Mouse (Mus musculus) hindbrain, embryonic 14.5 days (tissue): Measurements from ENCODE around the gene Cox7a2l. TPM values are rescaled to one million over a fixed set of nuclear protein-coding genes. Genes with fewer than 3 reads are reported as not detected.

Experiments used
- ATAC-seq: fragments of 200-750 bp; cut with Nextera tagmentation; 2 replicates; pipeline ENCODE4 v1.8.0; 2017; ENCODE audit warnings: moderate number of reproducible peaks, mild to moderate bottlenecking, moderate TSS enrichment, moderate library complexity; ENCODE audit not compliant: low FRiP score
- DNase-seq: peaks from one replicate; pipeline ENCODE4 v3.0.0-alpha.2; 2015; ENCODE audit warnings: low spot score
- H3K27ac ChIP-seq: fragments of 300-500 bp; sonication (generic); 2 replicates; pipeline ENCODE4 v1.5.1; 2014; ENCODE audit warnings: mild to moderate bottlenecking, moderate library complexity
- H3K27me3 ChIP-seq: fragments of 300-500 bp; sonication (generic); 2 replicates; pipeline ENCODE4 v1.6.1; 2014; ENCODE audit warnings: mild to moderate bottlenecking, low read length, mixed read lengths; ENCODE audit not compliant: control insufficient read depth, insufficient read depth
- H3K36me3 ChIP-seq: fragments of 300-500 bp; sonication (generic); replicated peaks from 2 replicates; pipeline ENCODE4 v1.6.1; 2014; ENCODE audit not compliant: control insufficient read depth, insufficient read depth
- H3K4me1 ChIP-seq: fragments of 300-500 bp; sonication (generic); replicated peaks from 2 replicates; pipeline ENCODE4 v1.6.1; 2014; ENCODE audit warnings: antibody characterized with exemption, low read length, mixed read lengths; ENCODE audit not compliant: control insufficient read depth, insufficient read depth
- H3K4me2 ChIP-seq: fragments of 300-500 bp; sonication (generic); replicated peaks from 2 replicates; pipeline ENCODE4 v1.6.1; 2014; ENCODE audit warnings: mild to moderate bottlenecking, moderate library complexity
- H3K4me3 ChIP-seq: fragments of 300-500 bp; sonication (generic); replicated peaks from 2 replicates; pipeline ENCODE4 v1.5.1; 2014; ENCODE audit warnings: mild to moderate bottlenecking, low read length
- H3K9ac ChIP-seq: fragments of 300-500 bp; sonication (generic); 2 replicates; pipeline ENCODE4 v1.6.1; 2014
- H3K9me3 ChIP-seq: fragments of 300-500 bp; sonication (generic); 2 replicates; pipeline ENCODE4 v1.6.1; 2016; ENCODE audit warnings: low read length; ENCODE audit not compliant: control insufficient read depth
- WGBS: fragments of 180-500 bp; shearing (Covaris S2); extraction: QIAGEN DNeasy Blood & Tissue Kit; methylation state at CpG from one replicate; pipeline ENCODE4 v1.1.7; 2014; 5-methylcytosine and 5-hydroxymethylcytosine counted together
- polyA plus RNA-seq: library from polyadenylated mRNA; unstranded; fragments of >200 nt; fragmentation: Nextera tagmentation; extraction: Ambion mirVana; gene quantifications from 2 replicates; pipeline ENCODE4 v1.2.1, GENCODE M21; 2014

Cox7a2l gene
- 204 and 206 TPM in 2 replicates for polyA plus RNA-seq

DNA sequence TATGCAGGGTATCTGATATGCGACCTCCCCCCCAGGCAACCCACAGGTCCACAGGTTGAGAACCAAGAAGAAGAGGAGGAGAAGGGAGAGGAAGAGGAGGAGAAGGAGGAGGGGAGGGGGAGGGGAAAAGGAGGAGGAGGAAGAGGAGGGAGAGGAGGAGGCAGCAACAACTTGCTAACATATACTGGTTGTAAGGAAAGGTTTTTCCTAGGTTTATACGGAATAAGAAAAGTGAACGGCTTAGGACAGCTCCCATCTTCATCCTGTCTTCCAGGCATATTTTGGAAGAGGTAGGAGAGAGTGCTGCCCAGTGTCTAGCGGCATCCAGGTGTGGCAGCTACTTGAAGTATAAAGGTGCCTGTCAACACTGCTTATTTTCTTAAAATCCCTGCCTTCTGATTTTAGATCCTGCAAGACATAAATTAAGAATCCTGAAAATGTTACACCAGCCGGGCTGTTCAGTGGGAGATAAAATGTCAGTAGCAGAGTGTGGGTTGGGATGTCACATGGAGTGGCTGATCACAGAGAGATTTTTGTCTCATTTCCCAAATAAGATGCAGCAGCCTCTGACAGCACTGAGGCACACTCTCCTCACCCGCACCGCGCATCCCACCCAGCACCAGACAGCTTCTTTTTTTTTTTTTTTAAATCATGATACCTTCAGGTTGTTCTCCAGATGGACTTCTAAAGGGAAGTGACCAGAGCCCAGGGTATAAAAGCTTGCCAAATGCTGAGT lies at the start of gene Cox7a2l:
TSS of gene Cox7a2l (minus strand) at position 51 of the 736 bp plus-strand sequence.
- no peak within 1 kb of the TSS for H3K27ac ChIP-seq
- no peak within 1 kb of the TSS for H3K9ac ChIP-seq
- WGBS: 95% methylated on average over 8 of the region's 8 CpGs
- H3K27me3 ChIP-seq: no peaks in the 10 kb centered on the region
- H3K36me3 ChIP-seq: no peaks in the 10 kb centered on the region
- H3K4me1 ChIP-seq: peaks cover 12% of the 10 kb centered on the region; the same call in 1 of the 2 replicates
- no peaks in the 10 kb centered on the region for H3K9me3 ChIP-seq
- DNase-seq: no peak
- no peak for ATAC-seq
- H3K4me2 ChIP-seq: no peak within 1 kb of the TSS
- H3K4me3 ChIP-seq: no peak within 1 kb of the TSS

DNA sequence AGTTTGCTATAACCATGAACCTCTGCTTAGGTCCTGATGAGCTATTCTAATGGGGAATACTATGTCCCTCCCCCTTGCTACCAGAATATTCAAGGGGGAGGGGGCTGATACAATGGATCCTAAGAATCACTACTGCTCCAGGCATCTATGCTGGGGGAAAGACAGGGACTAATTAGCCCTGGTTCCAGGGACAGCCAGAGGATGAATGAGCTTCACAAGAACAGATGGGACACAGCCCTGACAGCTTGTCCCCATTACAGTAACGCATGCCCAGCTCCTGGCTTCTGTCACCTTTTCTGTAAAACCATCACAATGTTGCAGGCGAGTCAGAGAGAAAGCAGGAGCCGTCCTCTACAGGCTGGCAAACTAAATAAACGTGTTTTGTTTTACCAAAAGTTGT lies 48.4 kb upstream of the Cox7a2l start:
- H3K4me2 ChIP-seq: no peak overlapping the region
- H3K27me3 ChIP-seq: no peaks in the 10 kb centered on the region
- H3K9me3 ChIP-seq: no peaks in the 10 kb centered on the region
- WGBS: 41% methylated on average over 4 of the region's 4 CpGs
- ATAC-seq: peak; percentile 70
- no peak overlapping the region for H3K4me3 ChIP-seq
- no peak overlapping the region for H3K9ac ChIP-seq
- H3K36me3 ChIP-seq: no peaks in the 10 kb centered on the region
- H3K4me1 ChIP-seq: no peaks in the 10 kb centered on the region; the same call in 1 of the 2 replicates
- peak overlapping the region; percentile 14; the same call in 1 of the 2 replicates for H3K27ac ChIP-seq
- DNase-seq: no peak

- H3K4me3 ChIP-seq: no peak overlapping the region
- H3K9me3 ChIP-seq: no peaks in the 10 kb centered on the region
- DNase-seq (no peak), ATAC-seq (no peak)
- no peaks in the 10 kb centered on the region for H3K27me3 ChIP-seq
- no peak overlapping the region for H3K9ac ChIP-seq
- no peak overlapping the region for H3K27ac ChIP-seq
- H3K4me2 ChIP-seq: no peak overlapping the region
- H3K4me1 ChIP-seq: no peaks in the 10 kb centered on the region; the same call in 1 of the 2 replicates
- WGBS: 62% methylated on average over 12 of the region's 12 CpGs
- H3K36me3 ChIP-seq: no peaks in the 10 kb centered on the region
Measured at GRCm38 (mm10) chr17:83564119-83564820, 47.1 kb upstream of the Cox7a2l start.

DNA sequence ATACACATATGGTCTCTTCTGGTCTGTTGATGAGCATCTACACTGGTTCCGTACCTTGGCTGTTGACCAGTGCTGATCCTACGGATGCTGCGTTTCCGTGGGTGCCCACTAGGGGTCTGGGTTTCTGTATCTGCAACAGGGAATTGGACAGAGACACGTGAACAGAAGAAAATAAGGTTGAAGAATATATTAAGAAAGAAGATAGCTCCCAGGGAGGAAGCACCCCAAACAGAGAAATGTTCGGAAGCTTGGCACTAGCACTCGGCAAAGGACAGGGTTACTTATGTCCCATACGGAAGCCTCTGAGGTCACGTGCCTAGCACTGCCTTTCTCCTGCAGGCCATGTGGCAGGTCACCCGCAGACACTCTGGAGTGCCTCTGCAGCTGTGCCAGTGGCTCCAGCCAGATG lies 46.6 kb upstream of the Cox7a2l start:
- Histone ChIP-seq H3K4me1 (no peaks in the 10 kb centered on the region; the same call in 1 of the 2 replicates), H3K9ac (no peak overlapping the region), H3K9me3 (no peaks in the 10 kb centered on the region), H3K27ac (no peak overlapping the region), H3K4me2 (no peak overlapping the region), H3K4me3 (no peak overlapping the region), H3K27me3 (no peaks in the 10 kb centered on the region), H3K36me3 (no peaks in the 10 kb centered on the region)
- DNase-seq (no peak), ATAC-seq (0 out of 2 replicates have a peak, but pooled peaks have one; percentile 57)
- WGBS: 55% methylated on average over 10 of the region's 10 CpGs

GRCm38 (mm10) chr17:83562153-83563010 lies 45.3 kb upstream of the Cox7a2l start:
- Histone ChIP-seq H3K36me3 (no peaks in the 10 kb centered on the region), H3K4me3 (no peak overlapping the region), H3K27ac (no peak overlapping the region), H3K9ac (no peak overlapping the region), H3K9me3 (no peaks in the 10 kb centered on the region), H3K4me2 (no peak overlapping the region), H3K4me1 (no peaks in the 10 kb centered on the region; the same call in 1 of the 2 replicates), H3K27me3 (no peaks in the 10 kb centered on the region)
- 97% methylated on average over 5 of the region's 5 CpGs for WGBS
- ATAC-seq: no peak
- DNase-seq: no peak

GRCm38 (mm10) chr17:83559081-83559480 lies 42.0 kb upstream of the Cox7a2l start:
- Histone ChIP-seq H3K27ac (no peak overlapping the region), H3K4me1 (no peaks in the 10 kb centered on the region), H3K27me3 (no peaks in the 10 kb centered on the region), H3K4me3 (no peak overlapping the region), H3K4me2 (no peak overlapping the region), H3K9ac (no peak overlapping the region), H3K36me3 (no peaks in the 10 kb centered on the region), H3K9me3 (no peaks in the 10 kb centered on the region)
- no peak for DNase-seq
- 66% methylated on average over 8 of the region's 8 CpGs for WGBS
- ATAC-seq: no peak

DNA sequence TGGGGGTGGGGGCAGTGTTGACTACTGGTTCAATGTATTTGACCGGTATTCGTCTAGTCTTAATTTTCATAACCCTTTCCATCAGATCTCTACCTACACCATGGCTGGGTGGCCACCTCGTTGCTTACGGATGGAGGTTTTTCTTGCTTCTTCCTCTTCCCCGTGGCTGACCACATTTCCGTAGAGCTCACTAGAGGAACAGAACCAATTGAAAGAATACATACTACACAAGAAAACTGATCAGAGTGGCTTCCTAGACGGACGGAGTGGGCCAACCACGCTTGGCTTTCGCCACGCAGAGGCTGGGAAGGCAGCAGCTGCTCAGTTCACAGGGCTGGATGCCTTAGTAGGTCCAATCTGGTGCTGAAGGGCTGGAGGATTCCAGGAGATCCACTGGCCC lies 38.7 kb upstream of the Cox7a2l start:
- 96% methylated on average over 11 of the region's 11 CpGs for WGBS
- Histone ChIP-seq H3K27me3 (no peaks in the 10 kb centered on the region), H3K9me3 (no peaks in the 10 kb centered on the region), H3K27ac (no peak overlapping the region), H3K9ac (no peak overlapping the region), H3K36me3 (no peaks in the 10 kb centered on the region), H3K4me2 (no peak overlapping the region), H3K4me1 (no peaks in the 10 kb centered on the region), H3K4me3 (no peak overlapping the region)
- no peak for DNase-seq
- ATAC-seq: no peak

DNA sequence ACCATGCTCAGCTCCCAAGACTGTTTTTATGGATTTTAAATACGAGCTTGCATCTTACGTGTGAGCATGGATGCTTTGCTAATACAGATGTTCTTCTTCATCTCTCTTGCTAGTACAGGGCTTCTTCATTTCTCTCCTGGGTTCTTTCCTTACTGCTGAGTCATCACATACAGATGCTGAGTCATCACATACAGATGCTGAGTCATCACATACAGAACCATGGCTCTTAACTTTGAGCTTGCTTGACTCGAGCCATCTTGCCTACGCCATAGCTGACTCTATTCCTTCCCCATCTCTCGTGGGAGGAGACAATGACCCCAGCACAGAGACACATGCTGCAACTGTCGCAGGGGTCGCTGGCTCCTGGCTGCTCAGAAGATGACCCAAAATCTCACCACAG lies 37.9 kb upstream of the Cox7a2l start:
- H3K36me3 ChIP-seq: no peaks in the 10 kb centered on the region
- H3K27ac ChIP-seq: no peak overlapping the region
- 90% methylated on average over 7 of the region's 7 CpGs for WGBS
- no peak overlapping the region for H3K4me3 ChIP-seq
- no peak for ATAC-seq
- DNase-seq: no peak
- H3K27me3 ChIP-seq: no peaks in the 10 kb centered on the region
- no peak overlapping the region for H3K9ac ChIP-seq
- H3K9me3 ChIP-seq: no peaks in the 10 kb centered on the region
- H3K4me2 ChIP-seq: no peak overlapping the region
- no peaks in the 10 kb centered on the region for H3K4me1 ChIP-seq
